Mouse (Mus musculus): Measurements from ENCODE around the gene Ino80e. TPM values are rescaled to one million over a fixed set of nuclear protein-coding genes. Genes with fewer than 3 reads are reported as not detected.

The Ino80e gene
- polyA plus RNA-seq, 1 experiment from 2014 or later, result 90.9 TPM

DNA sequence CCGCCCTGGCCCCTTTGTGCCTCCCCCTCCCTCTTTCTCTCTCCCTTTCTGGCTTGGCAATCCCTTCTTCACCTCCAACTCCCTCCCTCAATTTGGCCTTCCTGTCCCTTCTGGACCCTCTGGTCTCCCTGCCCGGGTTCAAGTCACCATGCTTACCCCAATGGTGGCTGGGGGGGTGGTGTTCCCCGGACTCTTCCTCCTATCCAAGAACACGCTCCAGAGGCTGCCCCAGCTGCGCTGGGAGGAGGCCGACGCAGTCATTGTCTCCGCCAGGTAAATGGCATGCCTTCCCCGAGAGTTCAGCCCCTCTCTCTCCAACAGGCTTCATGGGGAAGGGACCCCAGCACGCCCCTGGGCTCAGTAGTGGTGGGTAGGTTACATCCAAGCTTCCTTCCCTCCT is 38.2 kb downstream of the Ino80e start:
- H3K4me3 ChIP-seq, result peak overlapping the region; percentile 58
- H3K4me2 ChIP-seq (replicated peaks), result peak overlapping the region; percentile 76
- H3K27ac ChIP-seq (replicated peaks), result peak overlapping the region; percentile 84
- peak overlapping the region; percentile 75 for H3K9ac ChIP-seq (replicated peaks)
- ATAC-seq (ENCODE audit: low FRiP score, low read depth), result peak; percentile 28
- H3K9me3 ChIP-seq, result peaks cover 2% of the 10 kb centered on the region; the same call in 1 of the 2 replicates
- peaks cover 17% of the 10 kb centered on the region for H3K27me3 ChIP-seq
- 7% methylated on average over 10 of the region's 10 CpGs for WGBS
- H3K36me3 ChIP-seq, result peaks cover 13% of the 10 kb centered on the region; the same call in 1 of the 2 replicates
- H3K4me1 ChIP-seq, result peaks cover 34% of the 10 kb centered on the region

DNA sequence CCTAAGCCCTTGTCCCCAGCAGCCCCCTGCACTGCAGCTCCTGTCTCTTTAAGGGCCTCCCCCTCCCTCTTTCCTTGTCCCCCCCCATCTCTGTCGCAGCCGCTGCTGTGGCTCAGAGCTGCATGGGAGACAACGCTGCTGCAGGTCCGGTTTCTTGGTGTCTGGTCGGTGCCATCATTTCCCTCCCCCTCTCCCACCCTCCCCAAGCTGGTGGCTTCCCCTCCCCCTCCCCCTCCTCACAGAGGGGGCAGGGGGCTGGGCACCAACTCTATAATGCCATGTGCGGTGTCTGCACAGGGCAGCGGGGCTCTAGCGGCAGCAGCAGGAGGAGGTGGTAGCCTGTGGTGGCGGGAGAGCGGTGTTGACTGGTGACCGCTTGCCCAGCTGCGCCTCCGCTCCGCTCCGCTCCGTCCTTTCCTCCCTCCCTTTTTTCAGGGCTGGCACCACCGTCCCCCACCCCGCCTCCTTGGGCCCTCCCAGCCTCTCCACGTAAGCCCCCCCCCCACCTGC is 38.9 kb downstream of the Ino80e start:
- H3K27me3 ChIP-seq, result peaks cover 11% of the 10 kb centered on the region
- H3K9ac ChIP-seq (replicated peaks), result peak overlapping the region; percentile 75
- ATAC-seq (ENCODE audit: low FRiP score, low read depth), result peak; percentile 82
- peaks cover 7% of the 10 kb centered on the region; the same call in 1 of the 2 replicates for H3K36me3 ChIP-seq
- peaks cover 34% of the 10 kb centered on the region for H3K4me1 ChIP-seq
- H3K4me3 ChIP-seq, result peak overlapping the region; percentile 58
- peaks cover 4% of the 10 kb centered on the region; the same call in 1 of the 2 replicates for H3K9me3 ChIP-seq
- 0% methylated on average over 8 of the region's 19 CpGs for WGBS
- H3K4me2 ChIP-seq (replicated peaks), result peak overlapping the region; percentile 76
- peak overlapping the region; percentile 84 for H3K27ac ChIP-seq (replicated peaks)

DNA sequence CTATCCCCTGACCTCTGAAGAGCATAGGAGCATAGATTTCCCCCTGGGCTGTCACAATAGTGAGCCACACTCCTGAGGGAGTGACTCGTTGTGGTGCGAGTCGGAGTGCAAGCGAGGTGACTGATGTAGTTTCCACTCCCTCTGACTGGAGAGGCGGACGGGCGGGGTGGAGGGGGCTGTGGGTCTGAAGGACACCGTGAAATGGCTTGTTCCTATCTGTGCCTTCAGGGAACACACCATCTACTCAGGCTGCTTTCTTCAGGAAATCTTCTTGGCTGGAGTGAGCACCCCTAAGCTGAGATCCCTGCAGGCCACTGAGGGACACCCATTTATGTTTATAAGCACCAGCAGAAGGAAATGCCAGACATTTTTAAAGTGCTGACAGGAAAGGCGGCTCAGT is 39.4 kb downstream of the Ino80e start:
- peaks cover 11% of the 10 kb centered on the region for H3K27me3 ChIP-seq
- peak overlapping the region; percentile 76 for H3K4me2 ChIP-seq (replicated peaks)
- peak overlapping the region; percentile 75 for H3K9ac ChIP-seq (replicated peaks)
- ATAC-seq (ENCODE audit: low FRiP score, low read depth), result 0 out of 2 replicates have a peak, but pooled peaks have one; percentile 14
- H3K4me3 ChIP-seq, result peak overlapping the region; percentile 58
- peaks cover 34% of the 10 kb centered on the region for H3K4me1 ChIP-seq
- 18% methylated on average over 9 of the region's 9 CpGs for WGBS
- H3K9me3 ChIP-seq, result peaks cover 4% of the 10 kb centered on the region; the same call in 1 of the 2 replicates
- peak overlapping the region; percentile 84 for H3K27ac ChIP-seq (replicated peaks)
- H3K36me3 ChIP-seq, result peaks cover 4% of the 10 kb centered on the region; the same call in 1 of the 2 replicates

DNA sequence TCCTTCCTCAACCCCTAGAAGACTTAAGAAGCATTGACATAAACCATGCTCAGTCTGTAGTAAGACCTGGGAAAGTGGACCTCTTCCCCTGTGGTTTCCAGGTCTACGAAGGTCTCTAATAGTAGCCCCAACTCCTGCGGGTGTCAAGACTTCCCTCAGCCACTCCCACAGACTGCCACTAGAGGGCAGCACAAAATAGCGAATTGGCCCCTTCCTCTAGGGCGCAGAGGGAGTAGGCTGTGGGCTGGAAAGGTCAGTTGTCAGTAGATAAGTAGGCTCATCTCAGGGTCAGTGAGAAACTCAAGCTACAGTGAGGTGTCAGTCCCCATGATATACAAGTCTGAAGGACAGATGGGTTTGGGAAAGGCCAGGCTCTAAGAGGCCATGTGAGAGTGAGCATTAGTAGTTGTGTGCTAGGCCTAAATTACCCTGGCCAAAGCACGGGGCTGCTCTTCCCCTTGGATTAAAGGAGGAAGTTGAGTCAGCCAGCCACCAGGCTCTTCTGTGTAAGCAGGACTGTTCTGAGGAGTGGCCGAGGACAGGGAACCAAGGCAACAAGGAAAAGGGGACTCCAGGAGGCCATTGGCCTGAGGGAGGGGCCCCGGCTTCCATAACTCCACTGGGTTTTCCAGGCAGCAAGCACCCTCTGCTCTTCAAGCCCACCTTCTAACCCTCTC is 40.2 kb downstream of the Ino80e start:
- H3K27ac ChIP-seq (replicated peaks), result peak overlapping the region; percentile 84; the same call in 1 of the 2 replicates
- peaks cover 4% of the 10 kb centered on the region; the same call in 1 of the 2 replicates for H3K9me3 ChIP-seq

DNA sequence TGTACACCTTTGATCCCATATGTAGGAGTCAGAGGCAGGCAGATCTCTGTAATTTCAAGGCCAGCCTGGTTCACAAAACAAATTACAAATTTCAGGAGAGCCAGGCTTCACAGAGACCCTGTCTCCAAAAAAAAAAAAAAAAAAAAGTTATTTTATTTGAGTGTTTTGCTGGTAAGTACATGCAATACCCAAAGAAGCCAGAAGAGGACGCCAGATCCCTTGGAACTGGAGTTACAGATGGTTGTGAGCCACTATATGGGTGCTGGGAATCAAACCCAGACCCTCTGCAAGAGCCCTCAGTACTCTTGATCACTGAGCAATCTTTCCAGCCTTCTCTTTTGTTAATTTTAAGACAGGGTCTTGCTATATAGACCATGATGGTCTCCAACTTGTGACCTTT is 43.4 kb downstream of the Ino80e start:
- H3K36me3 ChIP-seq, result no peaks in the 10 kb centered on the region
- H3K9me3 ChIP-seq, result peaks cover 4% of the 10 kb centered on the region; the same call in 1 of the 2 replicates
- no peak overlapping the region for H3K9ac ChIP-seq (replicated peaks)
- WGBS, result 29% methylated on average over 1 of the region's 1 CpGs
- no peak for ATAC-seq (ENCODE audit: low FRiP score, low read depth)
- H3K27ac ChIP-seq (replicated peaks), result no peak overlapping the region
- 0 out of 2 replicates have a peak, but pooled peaks cover 2% of the 10 kb centered on the region for H3K27me3 ChIP-seq
- no peak overlapping the region for H3K4me3 ChIP-seq
- H3K4me1 ChIP-seq, result peaks cover 16% of the 10 kb centered on the region
- no peak overlapping the region for H3K4me2 ChIP-seq (replicated peaks)

More for the DNA sequence above, 40.2 kb downstream of the Ino80e start:
- H3K4me3 ChIP-seq, result no peak overlapping the region
- H3K9ac ChIP-seq (replicated peaks), result peak overlapping the region; percentile 75; the same call in 1 of the 2 replicates
- no peaks in the 10 kb centered on the region for H3K36me3 ChIP-seq
- peaks cover 11% of the 10 kb centered on the region for H3K27me3 ChIP-seq
- 0 out of 2 replicates have a peak, but pooled peaks have one; percentile 18 for ATAC-seq (ENCODE audit: low FRiP score, low read depth)
- H3K4me2 ChIP-seq (replicated peaks), result peak overlapping the region; percentile 76
- 21% methylated on average over 7 of the region's 7 CpGs for WGBS
- H3K4me1 ChIP-seq, result peaks cover 34% of the 10 kb centered on the region

DNA sequence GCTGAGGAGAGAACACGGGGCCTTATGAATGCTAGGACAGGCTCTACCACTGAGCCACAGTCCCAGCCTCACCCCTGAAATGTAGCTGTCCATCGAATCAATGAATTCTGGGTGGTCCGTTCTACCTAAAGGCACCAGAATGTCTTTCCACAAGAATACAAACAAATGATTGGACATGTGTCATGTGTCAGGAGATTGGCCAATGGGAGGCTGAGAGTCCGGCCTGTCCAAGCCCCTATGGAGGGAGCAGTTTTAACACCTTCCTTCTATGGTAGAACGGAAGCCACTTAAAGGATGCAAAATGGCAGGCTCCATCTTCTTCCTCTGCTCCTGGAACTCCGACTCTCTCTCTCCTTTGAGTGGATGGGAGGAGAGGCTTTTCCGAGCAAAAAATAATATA is 44.6 kb downstream of the Ino80e start:
- Histone ChIP-seq H3K4me3 (no peak overlapping the region), H3K9me3 (peaks cover 4% of the 10 kb centered on the region; the same call in 1 of the 2 replicates), H3K36me3 (no peaks in the 10 kb centered on the region), H3K4me1 (peaks cover 8% of the 10 kb centered on the region), H3K27ac (replicated peaks) (no peak overlapping the region), H3K4me2 (replicated peaks) (no peak overlapping the region), H3K27me3 (0 out of 2 replicates have a peak, but pooled peaks cover 5% of the 10 kb centered on the region), H3K9ac (replicated peaks) (no peak overlapping the region)
- ATAC-seq (ENCODE audit: low FRiP score, low read depth), result no peak
- 84% methylated on average over 7 of the region's 7 CpGs for WGBS

DNA sequence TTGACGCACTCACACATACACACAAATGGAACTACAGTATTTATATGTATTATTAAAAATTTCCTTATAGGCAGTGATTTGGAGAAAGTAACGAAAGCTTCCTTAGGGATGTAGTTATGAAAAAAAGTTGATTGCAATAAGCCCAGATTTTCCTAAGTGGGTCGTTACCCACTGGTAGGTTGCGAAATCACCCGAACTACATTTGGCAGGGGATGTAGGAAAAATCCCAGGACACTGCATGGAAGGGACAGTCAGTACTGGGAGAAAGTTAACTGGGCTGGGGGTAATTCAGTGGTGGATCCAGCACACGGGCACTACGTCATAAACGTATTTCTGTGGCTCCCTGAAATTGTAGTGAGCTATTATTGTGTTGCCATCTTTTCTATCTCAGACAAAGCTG is 45.7 kb downstream of the Ino80e start:
- no peaks in the 10 kb centered on the region for H3K36me3 ChIP-seq
- no peak overlapping the region for H3K4me2 ChIP-seq (replicated peaks)
- 91% methylated on average over 8 of the region's 8 CpGs for WGBS
- H3K27ac ChIP-seq (replicated peaks), result no peak overlapping the region
- H3K9me3 ChIP-seq, result peaks cover 4% of the 10 kb centered on the region; the same call in 1 of the 2 replicates
- ATAC-seq (ENCODE audit: low FRiP score, low read depth), result no peak
- no peak overlapping the region for H3K4me3 ChIP-seq
- no peak overlapping the region for H3K9ac ChIP-seq (replicated peaks)
- peaks cover 12% of the 10 kb centered on the region; the same call in 1 of the 2 replicates for H3K27me3 ChIP-seq
- no peaks in the 10 kb centered on the region for H3K4me1 ChIP-seq

DNA sequence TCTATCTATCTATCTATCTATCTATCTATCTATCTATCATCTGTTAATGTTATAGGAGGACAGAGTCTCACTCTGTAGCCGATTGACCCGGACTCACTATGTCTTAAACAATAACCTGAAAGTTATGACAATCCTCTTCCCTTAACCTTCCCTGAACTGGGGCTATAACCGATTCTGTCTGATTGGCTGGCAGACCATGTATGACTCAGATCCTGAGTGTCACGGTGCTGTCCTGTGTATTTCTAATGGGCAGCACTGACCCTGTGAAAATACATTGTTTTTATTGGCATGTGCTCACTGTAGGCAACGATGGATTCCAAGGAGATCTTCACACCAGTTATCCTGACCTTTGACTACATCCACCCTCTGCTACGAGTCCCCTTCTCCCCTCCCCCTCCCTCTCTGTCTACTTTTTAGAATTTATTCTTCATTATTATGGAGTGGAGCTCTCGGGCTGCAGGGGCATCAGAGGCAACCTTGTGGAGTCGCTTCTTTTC is 46.4 kb downstream of the Ino80e start:
- Histone ChIP-seq H3K4me3 (no peak overlapping the region), H3K36me3 (no peaks in the 10 kb centered on the region), H3K4me1 (no peaks in the 10 kb centered on the region), H3K4me2 (replicated peaks) (no peak overlapping the region), H3K27me3 (peaks cover 12% of the 10 kb centered on the region; the same call in 1 of the 2 replicates), H3K9me3 (peaks cover 4% of the 10 kb centered on the region; the same call in 1 of the 2 replicates), H3K27ac (replicated peaks) (no peak overlapping the region), H3K9ac (replicated peaks) (no peak overlapping the region)
- WGBS, result 59% methylated on average over 8 of the region's 8 CpGs
- no peak for ATAC-seq (ENCODE audit: low FRiP score, low read depth)

DNA sequence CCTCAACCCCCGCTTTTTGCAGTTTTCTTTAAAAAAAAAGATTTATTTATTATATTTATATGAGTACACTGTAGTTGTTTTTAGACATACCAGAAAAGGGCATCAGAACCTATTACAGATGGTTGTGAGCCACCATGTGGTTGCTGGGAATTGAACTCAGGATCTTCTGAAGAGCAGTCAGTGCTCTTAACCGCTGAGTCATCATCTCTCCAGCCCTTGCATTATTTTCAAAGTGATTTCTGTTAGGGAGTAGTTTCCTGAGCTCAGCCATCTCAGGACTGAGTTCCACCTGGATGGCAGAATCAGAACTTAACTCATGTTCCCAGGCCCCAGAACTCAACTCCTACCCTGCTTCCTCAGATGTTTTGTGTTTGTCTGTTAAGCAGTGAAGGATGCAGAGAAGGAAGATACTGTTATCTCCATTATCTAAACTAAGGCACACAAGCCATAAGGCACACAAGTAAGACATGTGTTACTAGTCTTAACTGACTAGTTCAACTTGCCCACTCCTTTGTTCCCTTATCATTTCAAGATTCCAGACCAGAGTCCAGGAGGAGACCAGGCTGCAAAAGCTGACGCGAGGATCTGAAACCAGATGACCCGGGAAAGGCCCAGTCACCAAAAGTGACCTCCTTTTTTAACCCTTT is 52.3 kb downstream of the Ino80e start:
- peak overlapping the region; percentile 79 for H3K4me2 ChIP-seq (replicated peaks)
- H3K27me3 ChIP-seq, result peaks cover 12% of the 10 kb centered on the region; the same call in 1 of the 2 replicates
- 75% methylated on average over 5 of the region's 5 CpGs for WGBS
- H3K9me3 ChIP-seq, result no peaks in the 10 kb centered on the region
- no peak overlapping the region for H3K4me3 ChIP-seq
- peaks cover 20% of the 10 kb centered on the region for H3K4me1 ChIP-seq
- H3K27ac ChIP-seq (replicated peaks), result 0 out of 2 replicates have a peak overlapping the region, but pooled peaks have one; percentile 73
- H3K36me3 ChIP-seq, result 0 out of 2 replicates have a peak, but pooled peaks cover 23% of the 10 kb centered on the region
- no peak overlapping the region for H3K9ac ChIP-seq (replicated peaks)
- ATAC-seq (ENCODE audit: low FRiP score, low read depth), result no peak

DNA sequence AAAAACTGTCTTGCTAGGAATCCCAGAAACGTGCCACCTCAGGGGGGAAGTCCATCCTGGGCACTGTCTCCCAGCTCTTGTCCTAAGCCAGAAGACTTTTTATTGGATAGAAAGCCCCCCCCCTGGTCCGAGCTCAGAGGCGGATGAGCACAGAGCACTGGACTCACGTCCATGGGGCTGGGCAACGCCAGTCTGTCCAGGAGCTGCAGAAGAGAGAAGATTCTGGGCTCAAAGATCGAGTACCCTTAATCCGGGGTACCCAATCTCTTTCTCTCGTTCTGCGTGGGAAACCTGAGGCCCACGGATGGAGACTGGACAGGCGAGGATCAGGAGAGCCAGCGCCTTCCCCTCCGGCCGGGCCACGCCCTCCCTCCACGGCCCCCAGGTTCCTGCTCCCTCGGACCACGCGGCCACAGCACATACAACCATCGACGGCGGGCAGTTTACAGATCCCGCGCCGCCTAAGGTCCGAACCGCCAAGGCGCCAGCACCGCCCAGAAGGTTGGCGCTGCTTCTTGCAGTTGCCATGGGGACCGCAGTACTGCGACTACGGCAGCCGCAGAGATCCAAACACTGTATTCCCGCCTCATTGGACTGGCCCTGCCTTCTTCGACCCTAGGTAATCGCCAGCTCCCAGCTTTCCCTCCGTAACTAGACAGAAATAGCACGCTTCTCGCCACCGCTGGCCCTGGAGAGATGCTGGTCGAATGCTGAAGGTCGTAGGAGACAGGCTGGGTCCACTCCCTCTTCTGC is 53.3 kb downstream of the Ino80e start:
- Histone ChIP-seq H3K27ac (replicated peaks) (peak overlapping the region; percentile 73), H3K36me3 (peaks cover 28% of the 10 kb centered on the region), H3K9ac (replicated peaks) (peak overlapping the region; percentile 73), H3K4me1 (peaks cover 20% of the 10 kb centered on the region), H3K9me3 (no peaks in the 10 kb centered on the region), H3K4me3 (peak overlapping the region; percentile 54), H3K4me2 (replicated peaks) (peak overlapping the region; percentile 79), H3K27me3 (peaks cover 12% of the 10 kb centered on the region; the same call in 1 of the 2 replicates)
- ATAC-seq (ENCODE audit: low FRiP score, low read depth), result peak; percentile 90
- WGBS, result 0% methylated on average over 43 of the region's 43 CpGs

DNA sequence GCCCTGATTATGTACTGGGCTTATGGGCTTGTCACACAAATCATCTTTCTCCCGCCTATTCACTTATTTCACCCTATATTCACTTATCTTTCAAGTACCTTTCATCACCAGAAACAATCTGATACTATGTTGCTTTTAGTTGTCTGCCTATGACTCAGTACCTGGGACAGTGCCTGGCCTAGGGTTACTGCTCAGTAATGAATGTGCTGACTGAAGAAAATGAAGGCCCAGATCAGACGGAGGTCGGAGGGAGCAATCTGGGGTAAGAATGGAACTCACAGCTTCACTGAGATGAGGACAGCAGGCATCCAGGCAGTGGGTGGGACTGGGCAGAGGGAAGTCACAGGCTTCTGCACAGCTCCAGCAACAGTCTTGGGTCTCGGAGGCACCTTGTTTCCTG is 54.8 kb downstream of the Ino80e start:
- Histone ChIP-seq H3K9ac (replicated peaks) (0 out of 2 replicates have a peak overlapping the region, but pooled peaks have one; percentile 12), H3K9me3 (no peaks in the 10 kb centered on the region), H3K4me3 (peak overlapping the region; percentile 54; the same call in 1 of the 2 replicates), H3K4me1 (peaks cover 20% of the 10 kb centered on the region), H3K27ac (replicated peaks) (no peak overlapping the region), H3K4me2 (replicated peaks) (peak overlapping the region; percentile 79; the same call in 1 of the 2 replicates), H3K27me3 (peaks cover 5% of the 10 kb centered on the region; the same call in 1 of the 2 replicates), H3K36me3 (peaks cover 38% of the 10 kb centered on the region)
- WGBS, result 81% methylated on average over 4 of the region's 4 CpGs
- no peak for ATAC-seq (ENCODE audit: low FRiP score, low read depth)

All from midbrain, embryonic 12.5 days (tissue).